Mouse (Mus musculus) right cerebral cortex, adult 18-20 months (tissue): Measurements from ENCODE around the gene Ifi27l2a.

Experiments
- DNase-seq: peaks from one replicate; pipeline ENCODE4 v3.0.0; 2022; ENCODE audit warnings: mixed read lengths

Ifi27l2a gene

GRCm38 (mm10) chr12:103425729-103426470, 17.6 kb downstream of the Ifi27l2a start, which contains the start of gene Ddx24:
Gene Ddx24 (minus strand): TSS chr12:103425830.
- peak; percentile 99 for DNase-seq

- DNase-seq: no peak
These were observed 18.3 kb downstream of the Ifi27l2a start for GRCm38 (mm10) chr12:103425016-103425728.

GRCm38 (mm10) chr12:103408144-103408543, 35.3 kb downstream of the Ifi27l2a start:
- DNase-seq: peak; percentile 75

- DNase-seq: no peak
These were observed 35.8 kb downstream of the Ifi27l2a start, which contains the start of gene 9330161L09Rik for GRCm38 (mm10) chr12:103407720-103408119. Gene 9330161L09Rik (minus strand): TSS chr12:103407820.

- DNase-seq: no peak
These were observed 39.3 kb downstream of the Ifi27l2a start for GRCm38 (mm10) chr12:103404131-103404530.

- DNase-seq: no peak
These were observed 46.7 kb downstream of the Ifi27l2a start for GRCm38 (mm10) chr12:103396751-103397150.

GRCm38 (mm10) chr12:103395486-103396275, 47.8 kb downstream of the Ifi27l2a start:
- DNase-seq: no peak

GRCm38 (mm10) chr12:103393528-103393927, 50.0 kb downstream of the Ifi27l2a start:
- DNase-seq: no peak
